Mouse (Mus musculus) spleen, adult 2 months (tissue): ENCODE results near the gene Tcf7l2. TPM values are rescaled to one million over a fixed set of nuclear protein-coding genes. Genes with fewer than 3 reads are reported as not detected.

Experiments
- DNase-seq, 2 experiments: peaks; one replicate each; pipeline versions ENCODE4 v3.0.0 to v3.0.0-alpha.2; 2012 to 2021; ENCODE audit warnings: low spot score in 2 of 2, low read depth in 1 of 2
- H3K27ac ChIP-seq: fragments of 200-500 bp; 2 replicates; pipeline ENCODE4 v1.5.1; 2012; ENCODE audit warnings: low read length, inconsistent platforms; ENCODE audit not compliant: insufficient read depth
- H3K27me3 ChIP-seq: fragments of 200-500 bp; 2 replicates; pipeline ENCODE4 v1.6.1; 2012; ENCODE audit warnings: mild to moderate bottlenecking, moderate library complexity, low read length, inconsistent platforms; ENCODE audit not compliant: control insufficient read depth, insufficient read depth
- H3K36me3 ChIP-seq: fragments of 200-500 bp; 2 replicates; pipeline ENCODE4 v1.6.1; 2012; ENCODE audit warnings: mild to moderate bottlenecking, low read length, inconsistent platforms; ENCODE audit not compliant: control insufficient read depth, insufficient read depth
- H3K4me1 ChIP-seq: fragments of 200-500 bp; 2 replicates; pipeline ENCODE4 v1.6.1; 2011; ENCODE audit warnings: inconsistent platforms; ENCODE audit not compliant: control insufficient read depth, insufficient read depth, insufficient read length
- H3K4me3 ChIP-seq: fragments of 200-500 bp; 2 replicates; pipeline ENCODE4 v1.5.1; 2011; ENCODE audit warnings: mild to moderate bottlenecking, inconsistent platforms; ENCODE audit not compliant: insufficient read depth, insufficient read length; ENCODE audit errors: extremely low read depth
- CTCF ChIP-seq: fragments of 200-500 bp; IDR thresholded peaks from 2 replicates; pipeline ENCODE4 v1.5.1; 2011; ENCODE audit warnings: mild to moderate bottlenecking, inconsistent platforms; ENCODE audit not compliant: insufficient read depth, insufficient read length, insufficient replicate concordance; ENCODE audit errors: extremely low read depth
- POLR2A ChIP-seq: fragments of 200-500 bp; IDR thresholded peaks from 2 replicates; pipeline ENCODE4 v1.6.1; 2011; ENCODE audit warnings: low read depth, low read length, inconsistent platforms
- WGBS: fragments of 180-500 bp; shearing (Covaris S2); methylation state at CpG from one replicate; pipeline ENCODE4 v1.1.7; 2018; 5-methylcytosine and 5-hydroxymethylcytosine counted together
- polyA plus RNA-seq: library from polyadenylated mRNA; depleted of rRNA; stranded (reverse); fragments of >200 nt; gene quantifications from 2 replicates; pipeline ENCODE4 v1.2.3, GENCODE M21; 2012

The Tcf7l2 gene
- polyA plus RNA-seq, 1 experiment = 11.3 TPM

- H3K4me1 ChIP-seq = peaks cover 6% of the 10 kb centered on the region; the same call in 1 of the 2 replicates
- DNase-seq = peak; percentile 20 to 28
- H3K4me3 ChIP-seq = no peak overlapping the region
- TF ChIP-seq POLR2A = no peak
- no peak for TF ChIP-seq CTCF
- WGBS = 9% methylated on average over 13 of the region's 13 CpGs
- H3K27me3 ChIP-seq = no peaks in the 10 kb centered on the region
- H3K36me3 ChIP-seq = no peaks in the 10 kb centered on the region
- no peak overlapping the region for H3K27ac ChIP-seq
Measured at GRCm38 (mm10) chr19:55865774-55866578, 124.4 kb downstream of the Tcf7l2 start.

DNA sequence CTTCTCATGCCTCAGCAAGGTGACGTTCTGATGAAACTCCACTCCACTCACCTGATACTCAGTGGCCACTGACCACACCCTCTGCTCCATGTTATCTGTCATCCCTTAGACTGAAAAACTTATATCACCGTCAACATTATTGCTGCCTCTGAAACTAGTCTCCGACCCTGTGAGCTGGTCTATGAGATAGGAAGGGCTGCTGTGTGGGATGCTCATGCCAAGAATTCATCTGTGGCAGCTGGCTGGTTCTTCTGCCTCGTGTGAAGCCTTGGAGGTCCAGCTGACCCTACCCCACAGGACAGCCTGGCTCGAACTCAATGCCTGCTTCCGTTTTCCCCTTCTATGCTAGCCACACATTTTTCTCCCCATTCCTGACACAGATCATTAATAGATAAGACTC is 125.6 kb downstream of the Tcf7l2 start:
- WGBS = 68% methylated on average over 6 of the region's 6 CpGs
- no peak overlapping the region for H3K4me3 ChIP-seq
- DNase-seq = no peak

DNA sequence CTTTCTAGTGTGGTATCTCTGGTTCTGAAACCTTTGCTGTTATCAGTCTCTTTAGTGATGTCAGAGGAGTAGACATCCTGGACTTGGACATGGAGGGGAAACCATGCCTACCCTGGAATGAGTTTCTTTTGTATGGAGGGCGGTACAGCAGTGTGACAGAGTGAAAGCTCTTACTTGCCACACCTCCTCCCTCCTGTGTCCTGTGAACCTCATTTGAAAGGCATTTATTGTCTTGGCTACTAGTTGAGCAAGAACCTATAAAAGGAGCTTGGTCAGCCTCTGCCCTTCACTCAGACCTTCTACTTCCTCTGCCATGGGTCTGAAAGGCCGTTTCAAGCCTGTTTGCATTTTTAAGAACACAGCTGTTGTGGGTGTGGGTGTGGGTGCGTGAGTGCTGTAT is 126.3 kb downstream of the Tcf7l2 start:
- Histone ChIP-seq H3K27me3 (no peaks in the 10 kb centered on the region), H3K27ac (no peak overlapping the region)

More for the DNA sequence above, 125.6 kb downstream of the Tcf7l2 start:
- H3K27me3 ChIP-seq = no peaks in the 10 kb centered on the region
- H3K4me1 ChIP-seq = peaks cover 6% of the 10 kb centered on the region; the same call in 1 of the 2 replicates
- TF ChIP-seq CTCF (no peak), POLR2A (no peak)
- no peaks in the 10 kb centered on the region for H3K36me3 ChIP-seq
- H3K27ac ChIP-seq = no peak overlapping the region

DNA sequence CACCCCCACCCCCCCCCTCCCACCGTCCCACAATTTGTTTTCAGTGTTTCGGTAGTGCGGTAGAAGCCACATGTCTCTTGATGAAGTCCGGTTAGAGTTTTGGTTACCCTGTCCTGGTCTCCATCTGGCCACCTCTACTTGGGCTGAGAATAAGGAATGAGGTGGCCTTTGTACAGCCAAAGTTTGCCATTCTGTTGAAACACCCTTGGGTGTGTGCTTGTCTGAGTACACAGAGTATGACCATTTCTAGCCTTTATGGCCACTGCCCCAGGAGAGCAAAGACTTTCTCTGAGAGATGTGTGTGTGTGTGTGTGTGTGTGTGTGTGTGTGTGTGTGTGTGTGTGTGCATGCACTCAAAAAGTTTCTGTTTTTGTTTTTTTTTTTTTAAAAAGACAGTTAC is 127.0 kb downstream of the Tcf7l2 start:
- no peak for TF ChIP-seq POLR2A
- TF ChIP-seq CTCF = no peak
- H3K36me3 ChIP-seq = no peaks in the 10 kb centered on the region
- no peak overlapping the region for H3K27ac ChIP-seq
- H3K27me3 ChIP-seq = no peaks in the 10 kb centered on the region
- no peak overlapping the region for H3K4me3 ChIP-seq
- DNase-seq = no peak
- H3K4me1 ChIP-seq = peaks cover 6% of the 10 kb centered on the region; the same call in 1 of the 2 replicates
- WGBS = 98% methylated on average over 4 of the region's 4 CpGs

More for the DNA sequence above, 126.3 kb downstream of the Tcf7l2 start:
- TF ChIP-seq POLR2A (no peak), CTCF (no peak)
- Histone ChIP-seq H3K4me3 (no peak overlapping the region), H3K4me1 (peaks cover 6% of the 10 kb centered on the region; the same call in 1 of the 2 replicates), H3K36me3 (no peaks in the 10 kb centered on the region)
- 67% methylated on average over 3 of the region's 3 CpGs for WGBS
- DNase-seq = no peak

DNA sequence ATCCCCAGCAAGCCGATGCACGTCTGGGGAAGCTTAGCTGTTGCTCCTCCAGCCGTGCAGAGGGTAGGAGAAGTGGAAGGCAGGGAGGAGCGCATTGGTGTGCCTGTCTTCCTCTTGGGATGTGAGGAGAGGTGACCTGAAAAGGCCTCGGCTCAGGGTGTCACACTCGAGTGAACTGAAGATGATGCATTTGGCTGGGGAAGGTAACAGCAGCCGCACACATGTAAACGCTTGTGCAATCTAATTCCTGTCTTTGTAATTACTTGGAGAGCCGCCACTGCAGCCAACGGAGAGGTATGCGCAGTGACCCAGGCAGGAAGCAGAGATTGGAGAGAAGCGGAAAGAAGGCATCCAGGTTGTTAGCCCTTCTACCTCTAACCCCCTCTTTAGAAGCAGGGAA is 129.2 kb downstream of the Tcf7l2 start:
- 93% methylated on average over 12 of the region's 12 CpGs for WGBS
- TF ChIP-seq POLR2A (no peak), CTCF (no peak)
- Histone ChIP-seq H3K4me1 (0 out of 2 replicates have a peak, but pooled peaks cover 2% of the 10 kb centered on the region), H3K27ac (no peak overlapping the region), H3K36me3 (no peaks in the 10 kb centered on the region), H3K27me3 (no peaks in the 10 kb centered on the region), H3K4me3 (no peak overlapping the region)
- no peak for DNase-seq

DNA sequence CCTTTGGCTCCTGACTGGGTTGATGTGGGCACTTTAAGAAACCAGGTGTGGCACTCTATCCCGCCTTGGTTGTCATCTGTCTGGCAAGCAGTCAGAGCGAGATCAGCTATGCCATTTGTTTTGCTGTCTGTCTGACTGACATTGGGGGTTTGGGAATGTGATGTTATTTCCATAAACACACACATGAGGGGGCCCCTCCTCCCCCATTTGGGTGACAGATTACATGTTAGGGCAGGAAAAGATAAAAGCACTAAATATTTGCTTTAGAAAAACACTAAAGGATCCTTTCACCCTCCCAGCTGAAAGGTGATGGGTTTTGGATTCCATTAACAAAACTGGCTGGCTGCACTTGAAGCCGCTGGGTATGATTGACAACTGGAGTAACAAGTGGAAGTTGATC is 129.9 kb downstream of the Tcf7l2 start:
- no peak overlapping the region for H3K27ac ChIP-seq
- no peak for DNase-seq
- no peaks in the 10 kb centered on the region for H3K27me3 ChIP-seq
- TF ChIP-seq POLR2A = no peak
- no peak for TF ChIP-seq CTCF
- H3K36me3 ChIP-seq = no peaks in the 10 kb centered on the region
- H3K4me3 ChIP-seq = no peak overlapping the region
- H3K4me1 ChIP-seq = 0 out of 2 replicates have a peak, but pooled peaks cover 2% of the 10 kb centered on the region
- 91% methylated on average over 3 of the region's 3 CpGs for WGBS

DNA sequence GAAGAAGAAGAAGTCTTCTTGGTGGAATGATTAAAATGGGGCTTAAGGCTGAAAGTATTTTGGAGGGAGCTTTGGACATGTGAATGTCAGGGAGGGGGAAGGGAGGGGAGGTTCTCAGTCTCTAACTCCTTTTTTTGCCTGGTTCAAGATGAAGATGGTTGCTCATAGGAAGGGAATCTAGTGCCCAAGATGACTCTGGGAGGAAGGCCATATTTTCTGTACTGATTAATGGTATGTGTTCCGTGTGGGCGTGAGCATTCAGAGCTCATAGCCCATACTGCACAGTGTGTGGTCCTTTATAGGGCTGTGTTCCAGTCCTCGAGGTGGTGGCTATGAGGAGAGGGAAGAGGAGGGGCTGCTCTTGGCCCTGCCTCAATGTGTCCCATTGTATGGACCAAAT is 131.6 kb downstream of the Tcf7l2 start:
- 86% methylated on average over 3 of the region's 3 CpGs for WGBS

More for the DNA sequence above, 131.6 kb downstream of the Tcf7l2 start:
- no peak overlapping the region for H3K27ac ChIP-seq
- DNase-seq = no peak
- H3K27me3 ChIP-seq = no peaks in the 10 kb centered on the region
- TF ChIP-seq POLR2A (no peak), CTCF (no peak)
- H3K4me1 ChIP-seq = no peaks in the 10 kb centered on the region
- no peak overlapping the region for H3K4me3 ChIP-seq
- no peaks in the 10 kb centered on the region for H3K36me3 ChIP-seq
